Mouse (Mus musculus) CD4-positive, CD25-positive, alpha-beta regulatory T cell, adult 2 months (primary cell): ENCODE results near the gene Etfb.

Source experiments
- DNase-seq: peaks from one replicate; pipeline ENCODE4 v3.0.0-alpha.2; 2012; ENCODE audit warnings: low read depth, low spot score

The Etfb gene

GRCm38 (mm10) chr7:43495343-43496021 is 51.6 kb downstream of the Etfb start:
- DNase-seq: peak; percentile 67
